Mouse (Mus musculus): Measurements from ENCODE around the gene Hist1h4f. TPM values are rescaled to one million over a fixed set of nuclear protein-coding genes. Genes with fewer than 3 reads are reported as not detected.

Gene Hist1h4f
- polyA plus RNA-seq, 1 experiment from 2014 or later = 0.95 TPM

GRCm38 (mm10) chr13:23529480-23530165 lies 21.8 kb downstream of the Hist1h4f start:
- Histone ChIP-seq H3K4me1 (replicated peaks) (peaks cover 28% of the 10 kb centered on the region), H3K27ac (ENCODE audit: poor library complexity, severe bottlenecking) (peak overlapping the region; percentile 97), H3K4me3 (peak overlapping the region; percentile 63), H3K27me3 (replicated peaks) (no peaks in the 10 kb centered on the region), H3K36me3 (no peaks in the 10 kb centered on the region), H3K9ac (peak overlapping the region; percentile 85; the same call in 1 of the 2 replicates), H3K9me3 (replicated peaks) (no peaks in the 10 kb centered on the region), H3K4me2 (peak overlapping the region; percentile 67; the same call in 1 of the 2 replicates)
- no peak for ATAC-seq (ENCODE audit: insufficient number of reproducible peaks, low FRiP score)
- WGBS = 28% methylated on average over 2 of the region's 2 CpGs

- Histone ChIP-seq H3K27ac (ENCODE audit: poor library complexity, severe bottlenecking) (peak overlapping the region; percentile 57), H3K4me1 (replicated peaks) (peaks cover 25% of the 10 kb centered on the region), H3K4me2 (peak overlapping the region; percentile 38), H3K36me3 (no peaks in the 10 kb centered on the region), H3K27me3 (replicated peaks) (no peaks in the 10 kb centered on the region), H3K9me3 (replicated peaks) (no peaks in the 10 kb centered on the region), H3K9ac (peak overlapping the region; percentile 7; the same call in 1 of the 2 replicates), H3K4me3 (no peak overlapping the region)
- ATAC-seq (ENCODE audit: insufficient number of reproducible peaks, low FRiP score) = no peak
- 84% methylated on average over 5 of the region's 5 CpGs for WGBS
These were observed 22.4 kb downstream of the Hist1h4f start for GRCm38 (mm10) chr13:23529005-23529404.

- Histone ChIP-seq H3K36me3 (no peaks in the 10 kb centered on the region), H3K4me2 (peak overlapping the region; percentile 65), H3K27ac (ENCODE audit: poor library complexity, severe bottlenecking) (no peak overlapping the region), H3K4me1 (replicated peaks) (peaks cover 15% of the 10 kb centered on the region), H3K27me3 (replicated peaks) (no peaks in the 10 kb centered on the region), H3K9ac (peak overlapping the region; percentile 67), H3K9me3 (replicated peaks) (no peaks in the 10 kb centered on the region), H3K4me3 (peak overlapping the region; percentile 51)
- under 1% methylated on average over 17 of the region's 17 CpGs for WGBS
- 0 out of 2 replicates have a peak, but pooled peaks have one; percentile 49 for ATAC-seq (ENCODE audit: insufficient number of reproducible peaks, low FRiP score)
These were observed 25.1 kb downstream of the Hist1h4f start for GRCm38 (mm10) chr13:23526312-23526711.

GRCm38 (mm10) chr13:23525901-23526300 lies 25.5 kb downstream of the Hist1h4f start:
- H3K27ac ChIP-seq (ENCODE audit: poor library complexity, severe bottlenecking) = no peak overlapping the region
- no peaks in the 10 kb centered on the region for H3K9me3 ChIP-seq (replicated peaks)
- ATAC-seq (ENCODE audit: insufficient number of reproducible peaks, low FRiP score) = no peak
- H3K27me3 ChIP-seq (replicated peaks) = no peaks in the 10 kb centered on the region
- peak overlapping the region; percentile 65 for H3K4me2 ChIP-seq
- peak overlapping the region; percentile 51 for H3K4me3 ChIP-seq
- 1% methylated on average over 10 of the region's 10 CpGs for WGBS
- H3K4me1 ChIP-seq (replicated peaks) = peaks cover 15% of the 10 kb centered on the region
- H3K9ac ChIP-seq = no peak overlapping the region
- no peaks in the 10 kb centered on the region for H3K36me3 ChIP-seq

- H3K27me3 ChIP-seq (replicated peaks) = no peaks in the 10 kb centered on the region
- H3K27ac ChIP-seq (ENCODE audit: poor library complexity, severe bottlenecking) = no peak overlapping the region
- no peaks in the 10 kb centered on the region for H3K36me3 ChIP-seq
- 9% methylated on average over 5 of the region's 5 CpGs for WGBS
- no peaks in the 10 kb centered on the region for H3K9me3 ChIP-seq (replicated peaks)
- peaks cover 18% of the 10 kb centered on the region for H3K4me1 ChIP-seq (replicated peaks)
- no peak for ATAC-seq (ENCODE audit: insufficient number of reproducible peaks, low FRiP score)
- H3K4me3 ChIP-seq = no peak overlapping the region
- H3K9ac ChIP-seq = no peak overlapping the region
- no peak overlapping the region for H3K4me2 ChIP-seq
These were observed 26.8 kb downstream of the Hist1h4f start for GRCm38 (mm10) chr13:23524654-23525053.

GRCm38 (mm10) chr13:23523976-23524375 lies 27.5 kb downstream of the Hist1h4f start:
- no peak overlapping the region for H3K4me3 ChIP-seq
- peaks cover 16% of the 10 kb centered on the region for H3K4me1 ChIP-seq (replicated peaks)
- no peak for ATAC-seq (ENCODE audit: insufficient number of reproducible peaks, low FRiP score)
- no peaks in the 10 kb centered on the region for H3K9me3 ChIP-seq (replicated peaks)
- H3K4me2 ChIP-seq = no peak overlapping the region
- H3K27me3 ChIP-seq (replicated peaks) = no peaks in the 10 kb centered on the region
- H3K36me3 ChIP-seq = no peaks in the 10 kb centered on the region
- no peak overlapping the region for H3K27ac ChIP-seq (ENCODE audit: poor library complexity, severe bottlenecking)
- 47% methylated on average over 5 of the region's 5 CpGs for WGBS
- H3K9ac ChIP-seq = no peak overlapping the region

GRCm38 (mm10) chr13:23521703-23522102 lies 29.7 kb downstream of the Hist1h4f start:
- WGBS = 3% methylated on average over 14 of the region's 14 CpGs
- Histone ChIP-seq H3K4me2 (peak overlapping the region; percentile 48), H3K9ac (no peak overlapping the region), H3K4me1 (replicated peaks) (peaks cover 9% of the 10 kb centered on the region), H3K27me3 (replicated peaks) (no peaks in the 10 kb centered on the region), H3K4me3 (peak overlapping the region; percentile 12; the same call in 1 of the 2 replicates), H3K27ac (ENCODE audit: poor library complexity, severe bottlenecking) (no peak overlapping the region), H3K9me3 (replicated peaks) (no peaks in the 10 kb centered on the region), H3K36me3 (no peaks in the 10 kb centered on the region)
- 0 out of 2 replicates have a peak, but pooled peaks have one; percentile 44 for ATAC-seq (ENCODE audit: insufficient number of reproducible peaks, low FRiP score)

- under 1% methylated on average over 10 of the region's 10 CpGs for WGBS
- ATAC-seq (ENCODE audit: insufficient number of reproducible peaks, low FRiP score) = peak; percentile 22; the same call in 1 of the 2 replicates
- Histone ChIP-seq H3K36me3 (no peaks in the 10 kb centered on the region), H3K4me2 (peak overlapping the region; percentile 66), H3K27ac (ENCODE audit: poor library complexity, severe bottlenecking) (peak overlapping the region; percentile 43; the same call in 1 of the 2 replicates), H3K27me3 (replicated peaks) (no peaks in the 10 kb centered on the region), H3K4me1 (replicated peaks) (0 out of 2 replicates have a peak, but pooled peaks cover 8% of the 10 kb centered on the region), H3K4me3 (peak overlapping the region; percentile 49), H3K9ac (0 out of 2 replicates have a peak overlapping the region, but pooled peaks have one; percentile 45), H3K9me3 (replicated peaks) (no peaks in the 10 kb centered on the region)
These were observed 32.0 kb downstream of the Hist1h4f start for GRCm38 (mm10) chr13:23519416-23519815.

- no peaks in the 10 kb centered on the region for H3K9me3 ChIP-seq (replicated peaks)
- 0 out of 2 replicates have a peak, but pooled peaks cover 8% of the 10 kb centered on the region for H3K4me1 ChIP-seq (replicated peaks)
- H3K36me3 ChIP-seq = no peaks in the 10 kb centered on the region
- peak overlapping the region; percentile 49 for H3K4me3 ChIP-seq
- peak; percentile 58; the same call in 1 of the 2 replicates for ATAC-seq (ENCODE audit: insufficient number of reproducible peaks, low FRiP score)
- H3K27ac ChIP-seq (ENCODE audit: poor library complexity, severe bottlenecking) = peak overlapping the region; percentile 43; the same call in 1 of the 2 replicates
- H3K4me2 ChIP-seq = peak overlapping the region; percentile 66
- 0 out of 2 replicates have a peak overlapping the region, but pooled peaks have one; percentile 45 for H3K9ac ChIP-seq
- 1% methylated on average over 6 of the region's 6 CpGs for WGBS
- no peaks in the 10 kb centered on the region for H3K27me3 ChIP-seq (replicated peaks)
These were observed 32.6 kb downstream of the Hist1h4f start for GRCm38 (mm10) chr13:23518885-23519284.

- no peaks in the 10 kb centered on the region for H3K9me3 ChIP-seq (replicated peaks)
- H3K4me1 ChIP-seq (replicated peaks) = 0 out of 2 replicates have a peak, but pooled peaks cover 8% of the 10 kb centered on the region
- no peaks in the 10 kb centered on the region for H3K27me3 ChIP-seq (replicated peaks)
- H3K4me3 ChIP-seq = peak overlapping the region; percentile 59
- no peak overlapping the region for H3K27ac ChIP-seq (ENCODE audit: poor library complexity, severe bottlenecking)
- ATAC-seq (ENCODE audit: insufficient number of reproducible peaks, low FRiP score) = no peak
- no peaks in the 10 kb centered on the region for H3K36me3 ChIP-seq
- H3K9ac ChIP-seq = peak overlapping the region; percentile 48; the same call in 1 of the 2 replicates
- H3K4me2 ChIP-seq = peak overlapping the region; percentile 80
- WGBS = under 1% methylated on average over 6 of the region's 6 CpGs
These were observed 33.2 kb downstream of the Hist1h4f start for GRCm38 (mm10) chr13:23518295-23518603.

- peak; percentile 86 for ATAC-seq (ENCODE audit: insufficient number of reproducible peaks, low FRiP score)
- Histone ChIP-seq H3K27ac (ENCODE audit: poor library complexity, severe bottlenecking) (peak overlapping the region; percentile 70), H3K36me3 (no peaks in the 10 kb centered on the region), H3K9me3 (replicated peaks) (no peaks in the 10 kb centered on the region), H3K9ac (peak overlapping the region; percentile 48; the same call in 1 of the 2 replicates), H3K27me3 (replicated peaks) (no peaks in the 10 kb centered on the region), H3K4me3 (peak overlapping the region; percentile 59), H3K4me1 (replicated peaks) (0 out of 2 replicates have a peak, but pooled peaks cover 8% of the 10 kb centered on the region), H3K4me2 (peak overlapping the region; percentile 80)
- WGBS = under 1% methylated on average over 27 of the region's 27 CpGs
These were observed 33.7 kb downstream of the Hist1h4f start for GRCm38 (mm10) chr13:23517603-23518294.

Data from heart, embryonic 12.5 days (tissue).